Mouse (Mus musculus) lung, postnatal 14 days (tissue): ENCODE results near the gene 2010106E10Rik.

Experiments
- DNase-seq: peaks from one replicate; pipeline ENCODE4 v3.0.0; 2021

2010106E10Rik gene

GRCm38 (mm10) chrX:112494974-112495373 is at the start of gene 2010106E10Rik:
2010106E10Rik (plus strand) TSS chrX:112495274.
- DNase-seq: no peak

- DNase-seq: no peak
These were observed 10.6 kb downstream of the 2010106E10Rik start for GRCm38 (mm10) chrX:112505651-112506050.

GRCm38 (mm10) chrX:112524755-112525154 is 29.7 kb downstream of the 2010106E10Rik start:
- peak; percentile 0 for DNase-seq

- DNase-seq: no peak
These were observed 48.0 kb downstream of the 2010106E10Rik start for GRCm38 (mm10) chrX:112543115-112543514.

GRCm38 (mm10) chrX:112567716-112568115 is 72.6 kb downstream of the 2010106E10Rik start:
- DNase-seq: no peak

- peak; percentile 59 for DNase-seq
These were observed 105.6 kb downstream of the 2010106E10Rik start, which contains the start of gene Zfp711 for GRCm38 (mm10) chrX:112600511-112601305. Zfp711 (plus strand) TSS chrX:112600526.

GRCm38 (mm10) chrX:112601306-112602120 is 106.4 kb downstream of the 2010106E10Rik start:
- DNase-seq: peak; percentile 9
